Mouse (Mus musculus): ENCODE results near the gene Pak7.

DNA sequence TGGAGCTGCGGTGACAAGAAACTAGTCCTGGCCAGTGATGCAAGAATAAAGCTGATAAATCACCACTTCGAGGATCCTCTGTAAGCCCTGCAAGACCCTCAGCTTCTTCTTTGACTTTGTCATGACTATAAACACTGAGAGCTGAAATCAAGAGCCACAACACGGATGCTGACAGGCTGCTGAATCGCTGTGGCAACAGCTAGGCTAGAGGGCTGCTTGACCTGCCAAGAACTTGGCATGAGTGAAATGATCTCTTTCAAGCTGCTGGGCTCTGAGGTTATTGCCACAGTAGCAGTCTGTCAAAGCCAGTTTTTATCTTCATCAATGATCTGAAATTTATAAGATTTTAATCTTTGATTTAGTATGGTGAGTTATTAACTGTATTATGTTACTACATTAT lies 62.1 kb downstream of the Pak7 start:
- no peak for TF ChIP-seq CTCF (conservative IDR thresholded peaks at IDR 0.05; ENCODE audit: low read length)
- no peak for TF ChIP-seq NANOG (IDR thresholded peaks at IDR 0.05; ENCODE audit: borderline replicate concordance, low read length)
- TF ChIP-seq POU5F1 (IDR thresholded peaks at IDR 0.05; ENCODE audit: borderline replicate concordance, low read length): no peak

Data from E14TG2a.4 (cell line).